Mouse (Mus musculus): ENCODE results near the gene Zfp462.

- TF ChIP-seq POLR2A (IDR thresholded peaks at IDR 0.05; ENCODE audit: borderline replicate concordance, extremely low read depth, low read depth, low read length) (no peak), CTCF (IDR thresholded peaks at IDR 0.05; ENCODE audit: insufficient read depth, low read length) (no peak)
These were observed 153.5 kb downstream of the Zfp462 start for GRCm38 (mm10) chr4:55098366-55098765.

Data from lung, adult 2 months (tissue).